Mouse (Mus musculus) kidney, embryonic 14.5 days (tissue): ENCODE data around the gene F13a1. TPM values are rescaled to one million over a fixed set of nuclear protein-coding genes. Genes with fewer than 3 reads are reported as not detected.

Experiments used
- ATAC-seq: fragments of 200-750 bp; cut with Nextera tagmentation; 2 replicates; pipeline ENCODE4 v1.8.0; 2017; ENCODE audit warnings: moderate number of reproducible peaks, mild to moderate bottlenecking, moderate TSS enrichment, moderate library complexity; ENCODE audit not compliant: low FRiP score, low TSS enrichment
- H3K27ac ChIP-seq: fragments of 300-500 bp; sonication (generic); 2 replicates; pipeline ENCODE4 v1.5.1; 2014; ENCODE audit warnings: low read depth, mild to moderate bottlenecking, low read length, moderate library complexity, mixed read lengths
- H3K27me3 ChIP-seq: fragments of 300-500 bp; sonication (generic); 2 replicates; pipeline ENCODE4 v1.6.1; 2014; ENCODE audit warnings: mild to moderate bottlenecking, low read length; ENCODE audit not compliant: control insufficient read depth, insufficient read depth
- H3K36me3 ChIP-seq: fragments of 300-500 bp; sonication (generic); 2 replicates; pipeline ENCODE4 v1.6.1; 2014; ENCODE audit warnings: low read length, mixed read lengths; ENCODE audit not compliant: control insufficient read depth, insufficient read depth
- H3K4me1 ChIP-seq: fragments of 300-500 bp; sonication (generic); 2 replicates; pipeline ENCODE4 v1.6.1; 2014; ENCODE audit warnings: low read length, mixed read lengths; ENCODE audit not compliant: control insufficient read depth, insufficient read depth
- H3K4me2 ChIP-seq: fragments of 300-500 bp; sonication (generic); replicated peaks from 2 replicates; pipeline ENCODE4 v1.6.1; 2014; ENCODE audit warnings: low read depth, mild to moderate bottlenecking, low read length
- H3K4me3 ChIP-seq: fragments of 300-500 bp; sonication (generic); 2 replicates; pipeline ENCODE4 v1.5.1; 2014; ENCODE audit warnings: mild to moderate bottlenecking, low read length
- H3K9ac ChIP-seq: fragments of 300-500 bp; sonication (generic); 2 replicates; pipeline ENCODE4 v1.6.1; 2014; ENCODE audit warnings: low read depth, mild to moderate bottlenecking, low read length, moderate library complexity
- H3K9me3 ChIP-seq: fragments of 300-500 bp; sonication (generic); 2 replicates; pipeline ENCODE4 v1.6.1; 2016; ENCODE audit warnings: low read length; ENCODE audit not compliant: control insufficient read depth
- WGBS: fragments of 180-500 bp; shearing (Covaris S2); extraction: QIAGEN DNeasy Blood & Tissue Kit; methylation state at CpG from one replicate; pipeline ENCODE4 v1.1.7; 2014; 5-methylcytosine and 5-hydroxymethylcytosine counted together
- polyA plus RNA-seq: library from polyadenylated mRNA; unstranded; fragments of >200 nt; fragmentation: Nextera tagmentation; extraction: Ambion mirVana; gene quantifications from 2 replicates; pipeline ENCODE4 v1.2.1, GENCODE M21; 2014

F13a1 gene
- polyA plus RNA-seq = 3.9 and 5.5 TPM in 2 replicates

GRCm38 (mm10) chr13:37050126-37050525 is at the start of gene F13a1:
TSS of gene F13a1 (minus strand) at chr13:37050244.
- Histone ChIP-seq H3K9ac (no peak within 1 kb of the TSS), H3K4me2 (no peak within 1 kb of the TSS), H3K27me3 (no peaks in the 10 kb centered on the region), H3K27ac (no peak within 1 kb of the TSS), H3K9me3 (no peaks in the 10 kb centered on the region; the same call in 1 of the 2 replicates), H3K4me3 (no peak within 1 kb of the TSS), H3K36me3 (no peaks in the 10 kb centered on the region), H3K4me1 (no peaks in the 10 kb centered on the region)
- no peak for ATAC-seq
- 41% methylated on average over 3 of the region's 3 CpGs for WGBS

- Histone ChIP-seq H3K9me3 (no peaks in the 10 kb centered on the region), H3K4me2 (no peak overlapping the region), H3K27ac (no peak overlapping the region), H3K36me3 (no peaks in the 10 kb centered on the region), H3K27me3 (no peaks in the 10 kb centered on the region), H3K4me1 (no peaks in the 10 kb centered on the region), H3K4me3 (no peak overlapping the region), H3K9ac (no peak overlapping the region)
- no peak for ATAC-seq
- 88% methylated on average over 1 of the region's 1 CpGs for WGBS
Observed at GRCm38 (mm10) chr13:37091620-37092019, 41.6 kb upstream of the F13a1 start.

- Histone ChIP-seq H3K4me2 (no peak overlapping the region), H3K9me3 (no peaks in the 10 kb centered on the region)
- 80% methylated on average over 6 of the region's 6 CpGs for WGBS
Observed at GRCm38 (mm10) chr13:37089104-37089503, 39.1 kb upstream of the F13a1 start.

GRCm38 (mm10) chr13:37081506-37082241 is 31.6 kb upstream of the F13a1 start:
- WGBS = 54% methylated on average over 13 of the region's 13 CpGs
- no peak overlapping the region for H3K4me3 ChIP-seq
- H3K9ac ChIP-seq = no peak overlapping the region
- H3K4me1 ChIP-seq = no peaks in the 10 kb centered on the region
- no peaks in the 10 kb centered on the region for H3K9me3 ChIP-seq
- ATAC-seq = no peak
- no peaks in the 10 kb centered on the region for H3K36me3 ChIP-seq
- H3K27ac ChIP-seq = no peak overlapping the region
- no peak overlapping the region for H3K4me2 ChIP-seq
- no peaks in the 10 kb centered on the region for H3K27me3 ChIP-seq

More at GRCm38 (mm10) chr13:37089104-37089503, 39.1 kb upstream of the F13a1 start:
- H3K4me3 ChIP-seq = no peak overlapping the region
- H3K27ac ChIP-seq = no peak overlapping the region
- no peaks in the 10 kb centered on the region for H3K27me3 ChIP-seq
- no peaks in the 10 kb centered on the region for H3K36me3 ChIP-seq
- no peak for ATAC-seq
- H3K4me1 ChIP-seq = no peaks in the 10 kb centered on the region
- H3K9ac ChIP-seq = no peak overlapping the region

- H3K27ac ChIP-seq = no peak overlapping the region
- H3K27me3 ChIP-seq = no peaks in the 10 kb centered on the region
- no peak for ATAC-seq
- H3K4me1 ChIP-seq = no peaks in the 10 kb centered on the region
- H3K4me2 ChIP-seq = no peak overlapping the region
- H3K9me3 ChIP-seq = no peaks in the 10 kb centered on the region
- no peak overlapping the region for H3K9ac ChIP-seq
- WGBS = 63% methylated on average over 3 of the region's 3 CpGs
- no peak overlapping the region for H3K4me3 ChIP-seq
- H3K36me3 ChIP-seq = no peaks in the 10 kb centered on the region
Observed at GRCm38 (mm10) chr13:37071390-37071789, 21.3 kb upstream of the F13a1 start.

- no peaks in the 10 kb centered on the region for H3K36me3 ChIP-seq
- H3K4me2 ChIP-seq = no peak overlapping the region
- no peak for ATAC-seq
- no peak overlapping the region for H3K9ac ChIP-seq
- no peaks in the 10 kb centered on the region for H3K27me3 ChIP-seq
- H3K9me3 ChIP-seq = no peaks in the 10 kb centered on the region
- H3K4me1 ChIP-seq = no peaks in the 10 kb centered on the region
- 65% methylated on average over 4 of the region's 4 CpGs for WGBS
- H3K4me3 ChIP-seq = no peak overlapping the region
- H3K27ac ChIP-seq = no peak overlapping the region
Observed at GRCm38 (mm10) chr13:37070824-37071223, 20.8 kb upstream of the F13a1 start.

GRCm38 (mm10) chr13:37060810-37061209 is 10.8 kb upstream of the F13a1 start:
- no peak for ATAC-seq
- Histone ChIP-seq H3K4me1 (no peaks in the 10 kb centered on the region), H3K4me2 (no peak overlapping the region), H3K27me3 (no peaks in the 10 kb centered on the region), H3K36me3 (no peaks in the 10 kb centered on the region), H3K4me3 (no peak overlapping the region), H3K9me3 (no peaks in the 10 kb centered on the region), H3K9ac (no peak overlapping the region), H3K27ac (no peak overlapping the region)
- WGBS = 71% methylated on average over 5 of the region's 5 CpGs

GRCm38 (mm10) chr13:37056662-37057061 is 6.6 kb upstream of the F13a1 start:
- Histone ChIP-seq H3K9ac (no peak overlapping the region), H3K4me2 (no peak overlapping the region), H3K27ac (no peak overlapping the region), H3K27me3 (no peaks in the 10 kb centered on the region), H3K4me1 (no peaks in the 10 kb centered on the region), H3K9me3 (no peaks in the 10 kb centered on the region), H3K36me3 (no peaks in the 10 kb centered on the region), H3K4me3 (no peak overlapping the region)
- 85% methylated on average over 7 of the region's 7 CpGs for WGBS
- no peak for ATAC-seq

- no peaks in the 10 kb centered on the region for H3K4me1 ChIP-seq
- no peak overlapping the region for H3K4me3 ChIP-seq
- no peaks in the 10 kb centered on the region; the same call in 1 of the 2 replicates for H3K9me3 ChIP-seq
- ATAC-seq = no peak
- H3K9ac ChIP-seq = no peak overlapping the region
- no peaks in the 10 kb centered on the region for H3K36me3 ChIP-seq
- H3K27me3 ChIP-seq = no peaks in the 10 kb centered on the region
- H3K27ac ChIP-seq = no peak overlapping the region
- H3K4me2 ChIP-seq = no peak overlapping the region
- 67% methylated on average over 2 of the region's 2 CpGs for WGBS
Observed at GRCm38 (mm10) chr13:37049631-37050030, 413 bp downstream of the F13a1 start.
